Mouse (Mus musculus) regulatory T cell (primary cell): ENCODE results near the gene Tle3.

Experiments
- in situ Hi-C: fragments of 300-600 bp; cut with MboI, MseI; formaldehyde crosslinking; loops from one replicate; pipeline ENCODE4 v1.15.1; 2025; ENCODE audit warnings: high pct_unique_total_duplicates

Gene Tle3

DNA sequence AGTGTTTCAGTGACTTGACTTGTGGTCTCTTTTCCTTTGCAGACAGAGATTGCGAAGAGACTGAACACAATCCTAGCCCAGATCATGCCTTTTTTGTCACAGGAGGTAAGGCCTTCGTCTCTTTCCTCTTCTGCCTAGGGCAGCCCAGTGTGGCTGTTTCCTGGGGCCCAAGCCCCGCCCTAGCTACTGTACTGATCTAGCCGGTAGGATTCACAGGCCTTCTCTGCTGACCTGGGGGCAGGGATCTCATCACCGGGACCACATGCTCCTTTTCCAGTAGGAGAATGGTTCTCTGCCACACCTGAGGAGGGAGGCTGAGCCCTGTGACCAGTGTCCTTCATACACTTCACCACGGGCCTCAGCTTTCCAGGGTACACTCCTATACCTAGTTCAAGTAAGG is 21.0 kb downstream of the Tle3 start:
- in situ Hi-C loops: no loop called here

DNA sequence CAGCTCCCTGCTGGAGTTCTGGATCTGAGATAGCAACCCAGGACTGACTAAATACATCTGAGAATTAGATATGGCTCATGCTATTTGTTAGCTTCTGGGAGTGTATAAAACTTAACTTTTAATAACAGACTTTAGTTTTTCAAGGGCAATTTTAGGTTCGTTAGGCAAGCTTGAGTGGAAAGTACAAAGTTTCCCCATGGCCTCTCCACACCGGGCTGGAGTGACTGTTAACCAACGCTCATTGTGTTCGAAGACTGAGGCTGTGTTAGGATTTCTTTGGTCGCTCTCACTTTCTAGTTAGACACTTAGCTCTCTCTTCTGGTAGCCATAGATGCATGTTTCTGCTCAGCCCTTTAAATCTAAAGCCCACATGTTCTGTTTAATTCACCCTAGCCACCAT is 21.7 kb downstream of the Tle3 start:
- in situ Hi-C loops: no loop called here

DNA sequence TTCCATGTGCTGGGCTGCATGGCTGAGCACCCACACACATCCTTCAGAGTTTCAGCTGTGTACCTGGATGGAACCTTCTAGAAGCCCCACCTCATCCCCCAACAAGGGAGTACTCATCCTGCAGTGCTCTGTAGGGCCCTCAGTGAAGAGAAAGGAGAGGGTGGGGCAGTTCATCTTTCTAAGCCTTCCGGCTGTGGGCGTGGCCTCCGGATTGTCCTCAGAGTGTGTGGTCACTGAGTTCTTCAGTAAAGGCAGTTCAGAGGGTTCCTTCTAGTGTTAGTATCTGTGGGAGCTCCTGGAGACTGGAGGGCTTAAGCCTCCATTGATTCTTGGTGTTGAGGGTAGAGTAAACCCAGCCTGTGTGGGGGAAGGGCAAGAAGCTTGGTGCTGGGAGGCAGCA is 22.9 kb downstream of the Tle3 start:
- in situ Hi-C loops: no loop called here

DNA sequence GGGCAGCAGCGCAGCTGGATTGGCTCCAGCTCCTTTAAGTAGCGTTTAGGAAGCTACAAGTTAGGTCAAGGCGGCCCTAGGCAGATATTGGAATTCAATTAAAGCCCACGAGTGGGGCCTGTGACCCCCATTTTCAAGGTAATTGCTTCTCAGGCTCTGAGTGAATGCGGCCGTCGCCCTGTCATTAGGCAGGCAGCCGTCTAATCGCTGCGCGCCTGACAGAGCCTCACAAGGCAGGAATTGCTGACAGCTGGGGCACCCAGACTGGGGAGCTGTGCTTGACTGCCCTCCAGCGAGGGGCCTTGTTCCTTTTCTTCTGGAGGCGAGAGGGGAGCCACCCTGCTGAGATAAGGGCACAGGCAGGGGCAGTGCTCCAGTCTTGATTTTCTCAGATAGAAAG is 24.3 kb downstream of the Tle3 start:
- in situ Hi-C loops: no loop called here

DNA sequence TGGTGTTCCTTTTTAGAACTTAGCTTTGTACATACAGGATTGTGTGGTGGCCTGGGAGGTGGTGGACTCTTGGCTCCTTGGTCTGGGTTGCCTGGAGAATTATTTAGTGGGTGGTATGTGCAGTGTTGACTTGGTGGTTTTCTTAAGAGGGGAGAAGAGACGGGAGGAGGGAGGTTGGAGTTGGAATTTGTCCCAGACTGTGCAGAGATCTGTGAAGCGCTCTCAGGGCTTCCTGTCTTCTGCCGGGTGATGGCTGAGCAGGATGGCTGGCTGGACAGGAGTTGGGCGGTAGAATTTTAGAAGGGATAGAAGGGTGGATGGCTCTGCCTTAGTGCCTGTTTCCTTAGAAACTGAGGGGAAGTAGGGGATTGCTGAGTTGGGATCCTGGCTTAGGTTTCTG is 25.0 kb downstream of the Tle3 start:
- in situ Hi-C loops: no loop called here

DNA sequence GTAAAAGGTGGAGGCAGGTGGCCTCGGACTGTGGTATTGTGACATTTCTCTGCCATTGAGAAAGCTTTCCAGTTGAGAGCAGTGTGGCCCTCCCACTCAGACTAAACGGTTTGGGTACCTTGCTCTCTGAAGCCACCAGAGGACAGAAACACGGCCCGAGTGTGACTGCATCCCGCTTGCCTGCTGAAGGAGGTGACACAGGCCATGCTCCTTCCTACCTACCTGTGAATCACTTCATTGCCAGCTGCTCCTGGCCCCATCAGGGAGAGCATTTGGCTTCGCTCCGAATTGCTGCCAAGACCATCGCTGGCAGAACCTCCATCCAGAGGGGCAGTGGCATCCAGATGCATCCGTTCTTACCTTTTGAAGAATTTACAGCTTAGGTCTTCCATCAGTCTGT is 26.0 kb downstream of the Tle3 start:
- in situ Hi-C loops: no loop called here

DNA sequence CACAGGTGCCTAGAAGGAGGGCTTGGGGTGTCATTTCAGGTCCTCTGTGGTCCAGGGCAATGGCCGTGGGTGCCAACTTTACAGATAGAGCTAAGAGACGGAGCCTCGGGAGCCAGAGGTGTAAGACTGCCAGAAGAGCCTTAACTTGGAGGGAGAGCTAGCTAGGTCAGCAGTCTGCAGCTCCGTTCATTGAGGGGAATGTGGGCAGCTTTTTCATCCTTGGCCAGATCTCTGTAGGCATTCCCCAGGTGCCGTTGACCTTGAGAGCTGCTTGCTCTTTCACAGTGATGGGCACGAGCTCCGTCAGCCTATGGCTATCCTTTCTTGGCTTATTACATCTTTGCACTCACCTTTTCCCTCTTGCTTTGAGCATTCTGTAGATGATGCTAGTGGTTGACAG is 28.0 kb downstream of the Tle3 start:
- in situ Hi-C loops: no loop called here

DNA sequence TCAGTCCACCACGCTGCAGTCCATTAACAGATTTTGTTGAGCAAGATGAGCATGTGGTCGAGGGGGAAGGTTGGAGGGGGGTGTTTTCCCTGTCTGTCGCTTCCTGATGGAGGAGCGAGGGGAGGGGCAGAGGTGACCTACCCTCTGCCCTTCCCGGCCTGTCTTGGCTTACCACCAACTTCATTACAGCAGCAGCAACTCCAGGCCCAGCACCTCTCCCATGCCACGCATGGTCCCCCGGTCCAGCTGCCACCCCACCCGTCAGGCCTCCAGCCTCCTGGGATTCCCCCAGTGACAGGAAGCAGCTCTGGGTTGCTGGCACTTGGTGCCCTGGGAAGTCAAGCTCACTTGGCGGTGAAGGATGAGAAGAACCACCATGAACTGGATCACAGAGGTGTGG is 29.5 kb downstream of the Tle3 start:
- in situ Hi-C loops: no loop called here

DNA sequence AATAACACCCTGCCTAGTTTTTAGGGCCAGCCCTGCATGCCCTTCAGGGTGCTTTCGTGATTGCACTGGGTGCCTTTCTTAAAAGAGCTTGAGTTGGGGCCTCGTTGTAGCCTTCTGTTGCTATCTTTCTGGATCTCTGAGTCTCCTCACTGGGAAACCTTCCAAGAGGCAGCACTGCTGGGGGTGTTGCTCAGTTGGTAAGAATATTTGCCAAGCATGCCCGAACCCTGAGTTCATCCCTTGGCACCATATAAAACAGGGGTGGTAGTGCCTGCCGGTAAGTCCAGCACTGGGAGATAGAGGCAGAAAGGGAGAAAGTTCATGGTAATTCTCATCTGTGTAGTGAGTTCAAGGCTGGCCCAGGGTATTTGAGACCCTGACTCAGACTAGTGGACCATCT is 30.1 kb downstream of the Tle3 start:
- in situ Hi-C loops: no loop called here

DNA sequence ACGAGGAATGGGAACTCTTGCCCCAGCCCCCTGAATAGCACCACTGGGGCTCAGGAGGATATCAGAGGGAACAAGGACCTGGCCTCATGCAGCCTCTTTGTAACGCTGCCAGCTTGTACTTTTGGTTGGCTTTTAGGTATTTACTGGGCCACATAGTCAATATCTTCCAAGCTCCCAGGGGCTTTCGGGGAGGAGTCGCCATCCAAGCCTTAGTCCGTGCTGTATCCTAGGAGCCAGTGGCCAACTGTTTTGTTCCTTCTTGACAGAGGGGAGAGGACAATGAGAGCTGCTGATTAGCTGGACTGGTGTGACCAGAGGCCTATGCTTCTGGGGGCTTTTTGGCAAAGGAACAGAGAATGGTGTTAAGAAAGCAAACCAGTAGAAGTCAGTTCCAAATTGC is 30.6 kb downstream of the Tle3 start:
- in situ Hi-C loops: no loop called here

DNA sequence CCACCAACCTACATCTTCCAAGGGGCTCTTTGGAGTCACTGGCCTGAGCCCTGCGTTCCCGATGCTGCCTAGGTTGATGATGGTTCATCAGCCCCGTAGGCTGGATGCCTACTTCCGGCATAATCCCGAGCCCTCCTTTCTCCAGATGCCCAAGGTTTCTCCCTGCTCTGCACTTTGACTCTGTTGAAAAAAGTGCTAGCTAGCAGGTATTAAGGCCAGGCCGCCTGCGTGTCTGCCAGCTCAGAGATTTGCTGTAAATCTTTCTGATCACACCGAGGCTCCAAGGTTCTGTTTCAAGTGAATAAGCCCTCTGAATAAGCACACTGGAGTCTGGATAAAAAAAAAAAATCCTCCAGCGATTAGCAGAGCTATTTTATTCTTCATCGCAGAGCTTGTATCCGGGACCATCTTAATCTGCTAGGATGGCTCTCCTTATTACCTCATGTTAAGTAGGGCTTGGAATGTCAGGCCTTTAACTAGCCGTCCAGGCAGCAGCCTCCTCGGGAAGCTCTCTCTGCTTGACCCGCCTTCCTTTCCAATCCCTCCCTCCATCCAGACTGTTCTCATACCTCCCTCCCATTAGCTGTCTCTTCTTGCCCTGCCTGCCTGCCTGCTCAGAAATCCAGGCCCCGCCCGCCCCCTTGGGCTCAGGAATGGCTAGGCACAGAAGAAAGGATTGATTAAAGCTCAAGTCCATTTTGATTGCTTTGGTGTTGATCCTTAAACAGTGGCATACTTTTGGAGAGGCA is 31.9 kb downstream of the Tle3 start:
- in situ Hi-C loops: no loop called here

DNA sequence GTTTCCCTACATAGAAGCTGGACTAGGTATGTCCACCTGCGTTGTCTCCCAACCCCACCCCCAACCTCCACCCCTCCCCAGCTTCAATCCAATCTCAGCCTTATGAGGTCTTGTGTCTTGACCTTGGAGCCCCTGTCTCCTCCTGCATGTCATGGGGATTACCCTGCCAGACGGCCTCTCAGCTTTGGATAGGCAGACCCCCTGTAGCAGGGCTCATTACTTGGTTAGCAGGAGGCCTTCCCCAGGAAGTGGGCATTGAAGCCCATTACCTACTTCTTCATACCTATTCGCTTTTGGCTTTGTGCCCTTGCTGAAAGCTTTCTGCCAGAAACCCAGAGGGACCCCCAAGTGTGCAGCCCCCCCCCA is 32.4 kb downstream of the Tle3 start:
- in situ Hi-C loops: no loop called here

DNA sequence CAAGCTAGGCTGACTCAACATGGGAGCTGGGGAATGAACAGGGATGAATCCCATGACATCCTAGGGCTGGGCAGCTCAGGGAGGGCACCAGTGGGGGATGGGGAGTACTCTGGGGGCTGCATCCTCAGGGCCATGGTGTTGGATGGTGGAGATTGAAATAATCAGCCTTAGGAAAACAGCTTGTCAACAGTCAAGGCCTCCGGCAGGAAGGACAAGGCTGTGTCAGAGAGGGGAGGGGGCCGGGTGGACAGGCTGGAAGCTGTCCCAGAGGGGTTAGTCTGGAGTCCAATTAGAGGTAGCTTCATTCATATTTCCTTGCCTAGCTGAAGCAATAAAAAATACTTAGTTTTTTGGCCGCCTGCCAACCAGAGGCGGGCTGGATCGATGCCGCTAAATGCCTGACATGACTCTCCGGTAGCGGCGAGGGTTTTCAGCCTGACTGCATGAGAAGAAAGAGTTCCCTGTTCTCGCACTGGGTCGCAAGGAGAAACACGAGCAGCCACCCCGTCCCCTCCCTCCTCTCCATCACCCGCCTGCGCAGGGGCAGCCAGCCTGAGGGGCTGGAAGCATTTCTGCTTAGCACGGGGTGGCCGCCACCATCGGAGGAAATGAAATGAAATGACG is 32.9 kb downstream of the Tle3 start:
- in situ Hi-C loops: no loop called here

DNA sequence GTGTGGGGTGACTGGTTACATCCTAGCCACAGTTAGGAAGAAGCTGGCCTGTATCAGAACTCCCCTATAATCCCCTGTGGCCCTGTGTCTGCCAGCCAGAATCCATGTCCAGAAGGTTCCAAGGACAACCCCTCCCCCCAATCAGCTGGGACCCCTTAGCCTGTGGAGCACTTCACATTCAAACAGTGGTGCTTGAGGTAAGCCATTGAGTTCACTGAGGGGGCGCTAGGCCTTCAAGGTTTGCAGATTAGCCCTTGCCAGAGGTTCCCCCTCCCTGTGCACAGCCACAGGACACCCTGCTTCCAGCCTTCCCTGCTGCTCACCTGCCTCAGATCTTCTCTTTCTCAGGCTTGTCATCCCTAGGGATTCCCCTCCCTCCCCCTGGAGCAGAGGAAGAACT is 34.2 kb downstream of the Tle3 start:
- in situ Hi-C loops: no loop called here

DNA sequence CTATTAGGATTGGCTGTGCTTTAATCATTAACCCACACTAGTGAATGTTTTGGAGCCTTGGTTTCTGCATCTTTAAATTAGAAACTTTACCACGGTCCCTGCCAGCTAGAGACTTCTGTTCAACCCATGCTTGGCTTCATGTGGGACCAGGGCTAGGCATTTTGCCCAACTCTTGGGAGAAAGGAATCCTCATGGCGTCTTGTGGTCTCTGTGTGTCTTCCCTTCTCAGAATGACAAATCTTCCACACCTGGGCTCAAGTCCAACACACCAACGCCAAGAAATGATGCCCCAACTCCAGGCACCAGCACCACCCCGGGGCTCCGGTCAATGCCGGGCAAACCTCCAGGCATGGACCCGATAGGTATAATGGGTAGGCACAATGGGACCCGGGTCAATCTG is 36.9 kb downstream of the Tle3 start:
- in situ Hi-C loops: no loop called here

DNA sequence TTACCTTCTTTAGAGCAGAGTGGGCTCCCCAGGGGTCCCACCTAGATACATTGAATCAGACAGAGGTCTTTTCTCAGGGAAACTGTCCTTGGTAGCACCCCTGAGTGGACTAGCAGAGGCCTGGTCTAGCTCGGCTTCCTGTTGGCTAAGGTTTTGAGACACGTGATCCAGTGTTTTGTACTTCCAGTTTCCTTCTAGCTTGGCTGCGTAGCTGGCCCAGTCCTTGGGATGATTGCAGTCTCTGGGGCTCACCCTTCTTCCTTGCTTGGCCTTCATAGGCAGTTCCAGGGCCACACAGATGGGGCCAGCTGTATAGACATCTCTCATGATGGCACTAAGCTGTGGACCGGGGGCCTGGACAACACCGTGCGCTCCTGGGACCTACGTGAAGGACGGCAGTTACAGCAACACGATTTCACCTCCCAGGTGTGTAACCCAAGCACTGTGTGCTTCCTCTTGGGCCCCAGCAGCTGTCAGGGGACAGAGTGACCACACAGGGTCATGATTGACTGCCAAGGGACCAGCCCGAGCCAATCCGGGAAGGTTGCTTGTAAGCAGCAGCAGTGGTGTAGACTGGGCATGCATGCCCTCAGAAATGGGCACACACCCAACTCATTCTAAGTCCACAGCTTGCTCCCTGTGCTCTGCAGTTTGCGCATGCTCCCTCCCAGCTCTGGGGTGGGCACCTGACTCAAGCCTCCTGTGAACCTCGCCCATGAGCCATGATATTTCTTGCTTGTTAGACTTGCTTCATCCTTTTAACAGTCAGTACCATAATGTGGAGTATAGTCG is 41.7 kb downstream of the Tle3 start:
- in situ Hi-C loops: no loop called here

DNA sequence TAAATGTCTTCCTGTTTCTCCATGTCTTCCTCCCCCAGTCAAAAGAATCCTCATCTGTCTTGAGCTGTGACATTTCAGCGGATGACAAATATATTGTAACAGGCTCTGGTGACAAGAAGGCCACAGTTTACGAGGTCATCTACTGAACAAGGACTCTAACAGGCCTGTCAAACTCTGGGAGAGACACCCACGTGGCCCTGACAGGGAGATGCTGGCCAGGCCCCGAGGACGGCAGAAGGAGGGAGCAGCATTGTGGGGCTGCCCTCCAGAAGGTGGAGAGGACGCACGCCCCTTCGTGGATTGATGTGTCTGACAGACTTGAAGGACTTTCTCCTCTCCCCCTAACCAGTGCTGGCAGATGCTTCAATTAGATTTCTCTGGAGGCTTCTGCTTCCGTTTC is 44.4 kb downstream of the Tle3 start:
- in situ Hi-C loops: no loop called here

DNA sequence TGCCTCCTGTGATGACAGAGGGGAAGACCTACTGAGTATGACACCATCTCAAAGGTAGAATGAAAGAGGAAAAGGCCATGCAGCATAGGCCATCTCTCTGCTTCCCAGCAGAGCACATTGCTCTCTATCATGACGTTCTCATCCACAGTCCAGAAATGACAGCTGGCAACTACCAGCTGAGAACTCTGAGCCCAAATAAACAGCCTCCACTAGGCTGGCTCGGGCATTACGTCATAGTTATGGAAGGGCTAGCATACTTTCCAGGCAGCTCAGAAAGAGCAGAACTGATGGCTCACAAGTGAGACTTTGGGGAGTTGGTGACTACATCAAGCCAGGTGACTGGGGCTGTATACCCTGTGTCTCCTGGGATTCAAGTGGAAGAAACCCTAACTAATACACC is 49.5 kb downstream of the Tle3 start:
- in situ Hi-C loops: no loop called here

DNA sequence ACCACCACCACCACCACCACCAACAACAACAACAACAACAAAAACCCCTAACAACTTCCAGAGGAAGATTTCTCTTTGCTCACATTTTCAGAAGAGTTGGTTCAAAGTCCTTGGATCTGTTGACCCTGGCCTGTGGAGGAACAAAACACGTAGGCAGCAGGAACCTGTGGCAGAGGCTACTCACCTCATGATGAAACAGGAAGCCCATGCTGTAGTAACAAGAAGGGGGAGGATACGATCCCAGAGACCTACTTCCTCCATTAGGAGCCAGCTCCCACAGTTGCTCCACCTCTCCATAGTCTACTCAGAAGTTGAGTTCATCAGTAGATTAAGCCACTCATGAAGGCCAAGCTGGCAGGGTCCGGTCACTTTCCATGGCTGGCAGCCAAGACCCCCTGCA is 52.1 kb downstream of the Tle3 start:
- in situ Hi-C loops: no loop called here

DNA sequence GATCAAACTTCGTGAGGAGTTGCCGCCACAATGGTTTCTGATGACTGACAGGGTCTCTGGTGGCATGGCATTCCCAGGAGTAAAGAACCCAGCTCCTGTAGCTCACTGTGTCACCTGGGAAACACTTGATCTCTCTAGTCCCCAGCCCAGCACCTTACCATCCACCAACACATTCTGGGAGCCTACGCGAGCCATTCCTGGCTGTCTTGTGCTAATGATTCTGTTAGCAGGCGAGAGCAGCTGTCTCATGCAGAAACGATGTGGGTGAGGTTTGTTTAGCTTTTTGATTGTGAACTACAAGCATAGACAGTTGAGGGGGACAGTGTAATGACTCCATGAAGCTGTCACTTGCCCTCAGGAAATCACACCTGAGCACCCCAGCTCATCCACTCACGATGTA is 54.3 kb downstream of the Tle3 start:
- in situ Hi-C loops: no loop called here

DNA sequence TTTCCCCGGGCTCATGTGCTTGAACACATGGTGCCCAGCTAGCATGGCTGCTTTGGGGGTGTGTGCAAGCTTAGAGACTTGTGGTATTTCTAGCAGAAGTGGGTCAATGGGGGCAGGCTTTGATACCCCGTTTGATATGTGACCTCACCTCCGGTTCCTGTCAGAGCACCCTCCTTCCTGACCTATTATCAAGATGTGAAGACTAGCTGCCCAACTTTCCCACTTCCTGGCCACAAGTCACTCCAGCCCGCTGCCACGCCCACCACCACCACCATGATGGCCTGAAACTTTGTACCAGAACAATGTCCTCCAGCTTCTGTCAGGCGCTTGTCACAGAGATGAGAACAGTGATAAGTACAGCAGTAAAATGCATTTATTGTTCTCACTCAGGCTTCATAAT is 54.9 kb downstream of the Tle3 start:
- in situ Hi-C loops: no loop called here

DNA sequence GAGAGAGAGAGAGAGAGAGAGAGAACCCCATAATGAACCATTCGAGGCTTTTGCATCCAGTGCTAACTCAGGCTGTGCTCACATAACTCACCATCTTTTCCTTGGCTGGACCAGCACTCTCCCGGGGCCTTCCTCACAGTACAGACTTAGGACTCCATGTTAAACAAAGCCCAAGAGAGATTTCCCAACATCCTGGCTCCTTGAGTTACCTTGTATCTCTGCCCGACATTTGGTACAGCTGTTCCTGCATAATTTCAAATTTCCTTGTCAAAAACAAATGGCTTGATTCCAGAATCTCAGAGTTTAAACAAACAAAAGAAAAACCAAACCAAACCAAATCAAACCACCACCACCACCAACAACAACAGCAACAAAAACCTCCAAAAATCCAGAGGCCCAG is 55.7 kb downstream of the Tle3 start:
- in situ Hi-C loops: no loop called here

DNA sequence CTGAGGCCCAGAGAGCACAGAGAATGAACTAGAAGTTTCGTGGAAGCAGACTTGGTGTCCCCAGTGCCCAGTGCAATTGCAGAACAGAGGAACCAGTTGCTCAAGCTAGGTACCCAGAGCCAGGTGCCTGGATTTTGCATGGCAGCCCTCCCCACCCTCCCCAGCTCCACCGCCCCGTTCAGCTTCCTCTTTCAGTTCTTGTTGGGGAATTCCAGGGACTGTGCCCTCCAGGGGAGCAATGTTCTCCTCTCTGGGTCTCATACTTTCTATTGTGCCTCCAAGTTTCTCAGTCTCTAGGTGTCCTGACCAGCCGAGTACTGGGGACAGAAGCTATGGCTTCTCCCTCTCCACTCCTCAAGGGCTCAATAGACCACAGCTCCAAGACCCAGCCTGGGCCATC is 59.7 kb downstream of the Tle3 start:
- in situ Hi-C loops: no loop called here
